Mouse (Mus musculus): Measurements from ENCODE around the gene Sprn.

GRCm38 (mm10) chr7:140124382-140124781 is 30.3 kb downstream of the Sprn start:
- no peak for TF ChIP-seq CTCF (IDR thresholded peaks at IDR 0.05; ENCODE audit: borderline replicate concordance, control insufficient read depth, extremely low read depth, insufficient read depth, low read length, poor library complexity)
- no peak for TF ChIP-seq POLR2A (IDR thresholded peaks at IDR 0.05; ENCODE audit: control insufficient read depth, extremely low read depth, insufficient read depth, low read length, poor library complexity)

Data from thymus, adult 2 months (tissue).